Mouse (Mus musculus): ENCODE results near the gene Rnf180.

DNA sequence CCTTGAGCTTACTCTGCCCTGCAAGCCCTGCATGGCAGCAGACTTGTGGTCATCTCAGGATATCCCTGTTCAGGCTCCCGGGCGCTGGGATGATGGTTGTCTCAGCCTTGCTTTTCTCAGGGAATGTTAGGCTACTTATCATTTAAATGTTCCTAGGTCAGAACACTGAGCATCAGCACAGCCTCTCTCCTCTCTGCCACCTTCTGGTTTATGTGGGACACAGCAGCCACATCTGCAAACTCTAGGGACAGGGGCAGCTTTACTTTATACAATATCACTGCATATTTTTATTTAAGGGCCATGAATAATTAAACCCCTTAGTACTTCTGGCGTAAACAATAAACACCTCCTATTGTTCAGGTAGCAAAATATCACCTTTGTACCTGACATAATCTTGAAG, 71.5 kb downstream of the Rnf180 start:
- TF ChIP-seq GATA1 (IDR thresholded peaks at IDR 0.05; ENCODE audit: borderline replicate concordance, low read length) (no peak), FLI1 (IDR thresholded peaks at IDR 0.05; ENCODE audit: low read length) (no peak)
